Mouse (Mus musculus) testis, adult 2 months (tissue): Measurements from ENCODE around the gene H3f3a.

Source experiments
- CTCF ChIP-seq: fragments of 200-500 bp; IDR thresholded peaks from 2 replicates; pipeline ENCODE4 v1.5.1; 2012; ENCODE audit warnings: low read depth, mild to moderate bottlenecking, inconsistent platforms, low read length, moderate library complexity; ENCODE audit not compliant: control insufficient read depth, insufficient read depth, insufficient replicate concordance
- POLR2A ChIP-seq: fragments of 200-500 bp; IDR thresholded peaks from 2 replicates; pipeline ENCODE4 v1.6.1; 2012; ENCODE audit warnings: low read depth, mild to moderate bottlenecking, inconsistent platforms, low read length, moderate library complexity; ENCODE audit not compliant: control insufficient read depth

DNA sequence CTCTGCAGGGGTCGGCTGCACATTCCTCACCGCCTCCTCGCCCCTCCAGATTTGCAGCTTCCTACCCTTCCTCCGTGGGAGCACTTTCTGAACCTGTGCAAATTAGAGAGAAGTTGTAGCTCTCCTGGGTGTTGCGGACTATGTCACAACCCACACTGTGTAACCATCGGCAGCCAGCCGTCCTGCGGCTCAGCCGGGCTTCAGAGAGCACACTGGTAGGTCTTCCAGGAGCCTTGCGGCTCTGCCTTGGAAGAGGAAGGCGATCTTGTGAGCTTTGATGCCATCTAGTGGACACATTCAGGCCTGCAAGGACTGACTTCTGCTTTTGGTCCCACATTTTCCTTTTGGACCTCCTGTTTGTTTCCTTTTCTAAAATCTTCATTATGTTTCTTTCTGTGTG, 49.9 kb downstream of the H3f3a start:
- TF ChIP-seq CTCF (peak; percentile 74; the same call in 1 of the 2 replicates), POLR2A (no peak)
